Mouse (Mus musculus): ENCODE measurements around the gene Rps19.
A peak's percentile ranks its signal among the peaks of the same experiment; 100 is the strongest.
"Not testable (repeated sequence)": the region's sequence is repeated elsewhere in the genome, so short reads cannot be mapped to it uniquely, and the experiment has no call there.

Rps19 gene

DNA sequence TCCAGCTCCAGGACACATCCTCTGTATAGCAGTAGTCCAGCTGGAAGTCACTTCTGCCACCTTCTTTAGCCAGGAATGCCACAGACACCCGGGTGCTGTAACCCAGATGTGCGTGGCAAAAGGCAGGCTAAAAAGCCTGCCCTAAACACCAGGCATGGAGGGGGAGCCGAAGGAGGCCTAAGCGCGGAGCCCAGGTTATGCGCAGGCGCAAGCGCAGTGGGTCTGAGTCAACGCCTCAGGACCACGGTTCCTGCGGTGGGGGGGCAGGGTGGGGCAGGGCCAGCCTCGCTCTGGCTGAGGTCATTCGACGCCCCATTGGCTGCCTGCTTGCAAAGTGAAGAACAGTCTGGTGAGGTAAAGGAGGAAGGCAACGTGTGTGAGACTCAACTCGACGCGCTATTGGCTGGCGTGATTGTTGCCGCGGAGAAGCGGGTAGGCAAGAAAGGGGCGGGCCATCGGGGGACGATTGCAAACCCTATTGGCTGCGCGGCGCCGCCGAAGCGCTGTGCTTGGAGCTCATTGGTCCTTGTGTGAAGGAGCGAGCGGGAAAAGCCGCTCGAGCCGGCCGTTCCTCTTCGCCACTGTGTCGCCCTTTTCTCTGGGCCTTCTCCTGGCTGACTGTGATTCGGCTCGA lies 14.5 kb upstream of the Rps19 start, which contains the start of the genes Lypd4 and Dmrtc2:
Gene Lypd4, minus strand, starts transcription at position 410 of the 634 bp plus-strand sequence.
Gene Dmrtc2, plus strand, starts transcription at position 526 of the 634 bp plus-strand sequence.
- no peak for DNase-seq (ENCODE audit: low spot score in 2 of 2)

DNA sequence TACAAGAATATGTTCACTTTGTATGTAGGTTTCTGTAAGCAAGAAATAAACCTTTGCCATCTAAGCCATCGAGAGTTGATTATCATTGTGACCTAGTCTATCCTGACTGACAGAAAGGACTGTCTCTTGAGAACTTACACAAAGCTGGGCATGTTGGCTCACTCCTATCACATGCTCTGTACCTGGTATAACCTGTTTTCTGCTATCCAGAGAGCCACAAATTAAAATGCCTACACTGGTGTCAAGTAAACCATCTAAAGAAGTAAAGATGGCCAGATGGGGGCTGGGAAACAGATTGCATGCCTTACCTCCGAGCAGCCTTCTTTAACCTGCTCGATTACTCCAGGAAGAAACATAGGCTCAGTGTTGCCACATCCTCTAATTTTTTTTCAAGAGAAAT lies 6.6 kb upstream of the Rps19 start:
- no peak for DNase-seq (ENCODE audit: low spot score in 2 of 2)

DNA sequence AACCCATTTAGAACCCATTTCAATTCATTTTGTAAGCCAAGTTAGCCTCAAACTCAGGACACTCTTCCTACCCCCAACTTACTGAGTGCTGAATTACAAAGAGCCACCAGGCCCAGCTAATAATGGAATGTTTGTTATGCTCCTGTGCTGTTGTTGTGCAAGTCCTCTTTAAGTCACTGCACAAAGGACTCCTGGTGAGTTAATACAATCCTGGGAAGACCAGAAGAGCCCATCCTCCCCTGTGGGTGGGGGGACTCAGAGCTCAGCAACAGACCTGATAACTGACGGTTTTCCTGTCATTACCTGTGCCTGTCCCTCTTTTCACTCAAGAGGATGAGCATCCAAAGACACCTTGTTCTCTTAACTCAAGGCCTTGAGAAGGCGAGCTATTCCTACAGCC lies 4.6 kb upstream of the Rps19 start:
- no peak for DNase-seq (ENCODE audit: low spot score in 2 of 2)

DNA sequence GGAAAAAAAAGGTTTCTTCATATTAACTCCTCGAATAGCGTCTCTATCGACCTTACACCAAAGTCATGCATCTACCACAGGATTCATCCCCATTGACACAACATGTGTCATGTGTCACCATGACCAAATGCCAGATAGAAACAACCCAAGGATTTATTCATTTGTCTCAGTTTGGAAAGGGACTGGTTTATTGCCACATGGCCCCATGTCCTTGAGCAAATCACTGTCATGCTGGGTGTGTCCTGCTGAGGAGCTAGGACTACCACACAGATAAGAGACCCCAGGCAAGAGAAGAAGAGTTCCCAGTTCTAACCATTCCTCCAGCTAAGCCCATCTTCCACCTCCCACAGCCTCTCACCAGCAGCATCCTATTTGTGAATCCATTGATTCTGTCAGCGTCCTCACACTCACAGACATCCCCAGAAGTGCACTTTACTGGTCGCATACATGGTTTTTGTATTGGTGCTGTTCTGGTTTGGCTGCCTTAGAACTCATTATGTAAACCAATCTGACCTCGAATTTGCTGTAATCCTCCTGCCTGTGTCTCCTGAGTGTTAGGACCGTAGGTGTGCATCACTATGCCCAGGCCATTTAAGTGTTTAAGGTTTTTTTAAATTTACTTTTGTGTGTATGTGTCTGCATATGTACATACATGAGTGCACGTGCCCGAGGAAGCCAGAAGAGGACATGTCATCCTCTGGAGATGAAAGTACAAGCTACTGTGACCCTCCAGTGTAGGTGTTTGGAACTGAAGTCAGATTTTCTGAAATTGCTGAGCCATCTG lies 1.6 kb upstream of the Rps19 start:
- no peak for DNase-seq (ENCODE audit: low spot score in 2 of 2)

DNA sequence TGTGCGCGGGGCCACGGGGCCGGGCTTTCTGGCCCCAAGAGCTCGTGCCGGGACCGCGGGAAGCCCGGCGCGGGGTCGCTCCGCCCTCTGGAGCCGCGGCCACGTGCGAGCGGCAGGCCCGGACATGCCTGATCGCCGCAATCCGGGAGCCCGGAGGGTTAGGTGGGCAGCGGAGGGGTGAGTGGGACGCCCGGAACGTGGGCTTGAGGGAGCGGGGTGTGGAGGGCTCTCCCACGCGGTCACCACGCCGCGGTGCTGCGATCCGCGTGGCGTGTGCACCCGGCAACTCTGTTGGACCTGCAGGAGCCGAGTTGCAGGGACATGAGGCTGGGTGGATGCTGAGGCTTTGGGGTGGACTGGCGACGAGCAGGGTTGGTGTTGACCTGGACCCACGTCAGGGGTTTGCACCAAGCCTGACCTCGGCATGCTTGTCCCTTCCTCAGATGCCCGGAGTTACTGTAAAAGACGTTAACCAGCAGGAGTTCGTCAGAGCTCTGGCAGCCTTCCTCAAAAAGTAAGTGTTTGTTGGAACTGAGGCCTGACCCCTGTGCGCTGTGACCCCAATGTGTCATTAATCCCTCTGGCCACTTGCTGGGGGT lies 621 bp downstream of the Rps19 start:
- DNase-seq (ENCODE audit: low spot score in 2 of 2) = no peak

DNA sequence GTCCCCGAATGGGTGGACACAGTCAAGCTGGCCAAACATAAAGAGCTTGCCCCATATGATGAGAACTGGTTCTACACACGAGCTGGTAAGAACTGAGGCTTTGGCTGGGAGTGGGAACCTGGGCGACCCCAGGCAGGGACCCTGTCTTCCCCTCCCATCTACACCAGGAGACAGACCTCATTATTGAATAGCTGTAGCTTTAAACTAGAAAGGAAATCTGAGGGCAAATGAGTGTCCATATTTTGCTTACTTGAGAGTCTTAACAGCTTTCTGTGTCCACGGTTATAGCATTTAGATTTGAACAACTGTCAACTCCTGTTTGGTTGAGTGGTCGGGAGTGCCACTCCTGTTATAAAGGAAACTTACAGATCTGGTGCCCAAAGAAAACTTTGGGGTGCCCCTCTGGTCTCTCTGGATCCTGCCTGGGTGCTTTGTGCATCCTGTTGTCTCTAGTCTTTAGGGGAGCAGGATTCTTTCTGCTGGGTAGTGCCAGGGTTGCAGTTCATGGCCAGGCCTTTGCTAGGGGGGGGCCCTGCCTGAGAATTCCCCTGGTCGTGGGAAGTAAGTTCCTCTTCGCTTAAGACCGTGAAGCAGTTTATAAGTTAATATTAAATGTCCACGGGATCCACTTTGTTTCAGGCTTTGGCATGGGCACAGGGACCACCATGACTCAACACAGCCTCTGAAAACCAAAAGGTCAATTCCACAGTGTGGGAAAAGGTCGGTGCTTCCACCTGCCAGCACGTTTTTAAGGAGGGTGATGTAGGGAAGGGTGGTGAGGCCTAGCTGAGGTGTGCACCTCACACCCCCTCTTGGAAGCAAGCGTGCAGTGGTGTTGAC lies 1.5 kb downstream of the Rps19 start:
- DNase-seq (ENCODE audit: low spot score in 2 of 2) = no peak

DNA sequence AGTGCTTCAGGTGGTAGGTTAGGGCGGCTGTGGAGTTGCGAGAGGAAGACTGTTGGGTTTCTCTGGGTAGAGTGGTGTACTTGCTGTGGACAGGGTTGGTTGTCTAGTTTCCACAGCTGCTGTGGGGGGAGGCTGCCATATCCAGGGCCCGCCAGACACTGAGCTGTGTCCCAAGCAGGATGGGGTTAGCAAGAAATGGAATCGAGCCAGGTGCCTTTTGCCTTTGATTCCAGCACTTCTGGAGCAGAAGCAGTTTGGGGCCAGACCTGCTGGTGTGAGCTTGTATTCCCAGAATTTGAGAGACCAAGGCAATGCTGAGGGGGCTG lies 2.1 kb downstream of the Rps19 start:
- no peak for DNase-seq (ENCODE audit: low spot score in 2 of 2)

DNA sequence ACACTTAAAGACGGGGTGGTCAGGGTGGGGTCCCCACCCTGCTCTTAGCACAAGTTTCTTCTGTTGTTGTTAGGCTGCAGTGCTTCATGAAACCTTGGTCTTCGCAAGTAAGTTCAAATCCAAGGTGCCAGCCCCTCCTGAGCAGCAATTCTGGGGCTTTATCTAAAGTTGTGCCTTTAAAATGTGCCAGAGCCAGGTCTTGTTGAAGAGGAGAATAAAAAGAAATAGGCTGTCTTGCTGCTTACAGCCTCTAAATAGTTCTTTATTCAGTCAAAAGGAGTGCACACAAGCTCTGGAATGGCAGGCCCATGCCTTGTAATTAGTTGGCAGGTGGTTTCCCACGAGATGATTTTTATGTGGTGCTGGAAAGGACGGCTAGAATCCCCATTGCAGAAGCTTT lies 2.9 kb downstream of the Rps19 start:
- DNase-seq (ENCODE audit: low spot score in 2 of 2) = no peak

DNA sequence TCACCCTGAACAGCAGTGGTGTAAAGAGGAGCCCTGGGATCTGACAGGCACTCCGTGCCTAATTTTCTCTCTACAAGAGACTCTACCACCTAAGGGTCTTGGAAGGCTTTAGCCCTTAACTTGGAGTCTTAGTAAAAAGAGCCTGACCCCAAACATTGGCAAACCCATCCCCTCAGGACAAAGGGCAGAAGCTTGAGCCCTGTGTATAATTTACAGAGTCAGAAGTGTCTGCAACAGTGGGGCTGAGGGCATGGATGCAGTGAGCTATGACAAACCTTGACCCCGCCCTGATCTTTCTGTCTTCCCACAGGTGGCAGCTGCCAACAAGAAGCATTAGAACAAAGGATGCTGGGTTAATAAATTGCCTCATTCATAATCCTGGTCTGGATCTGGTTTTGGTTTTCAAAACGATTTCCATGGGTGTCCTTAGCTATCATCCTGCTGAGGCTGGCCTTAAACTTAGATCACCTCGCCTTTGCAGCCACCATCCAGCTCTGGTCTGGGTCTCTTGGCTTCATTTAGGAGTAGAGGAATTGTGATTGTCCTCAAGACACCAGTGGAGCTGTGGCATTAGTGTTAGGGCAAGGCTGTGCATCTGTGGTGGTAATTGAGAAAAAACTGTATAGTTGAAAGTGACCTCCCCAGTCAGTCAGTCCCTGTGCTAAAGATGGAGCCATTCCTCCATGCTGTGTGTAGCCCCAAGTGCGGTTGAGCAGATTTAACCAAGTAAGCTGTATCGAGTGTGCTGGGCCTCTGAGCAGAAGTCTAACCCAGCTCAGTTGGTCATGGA lies 5.5 kb downstream of the Rps19 start:
- DNase-seq (ENCODE audit: low spot score in 2 of 2) = no peak

DNA sequence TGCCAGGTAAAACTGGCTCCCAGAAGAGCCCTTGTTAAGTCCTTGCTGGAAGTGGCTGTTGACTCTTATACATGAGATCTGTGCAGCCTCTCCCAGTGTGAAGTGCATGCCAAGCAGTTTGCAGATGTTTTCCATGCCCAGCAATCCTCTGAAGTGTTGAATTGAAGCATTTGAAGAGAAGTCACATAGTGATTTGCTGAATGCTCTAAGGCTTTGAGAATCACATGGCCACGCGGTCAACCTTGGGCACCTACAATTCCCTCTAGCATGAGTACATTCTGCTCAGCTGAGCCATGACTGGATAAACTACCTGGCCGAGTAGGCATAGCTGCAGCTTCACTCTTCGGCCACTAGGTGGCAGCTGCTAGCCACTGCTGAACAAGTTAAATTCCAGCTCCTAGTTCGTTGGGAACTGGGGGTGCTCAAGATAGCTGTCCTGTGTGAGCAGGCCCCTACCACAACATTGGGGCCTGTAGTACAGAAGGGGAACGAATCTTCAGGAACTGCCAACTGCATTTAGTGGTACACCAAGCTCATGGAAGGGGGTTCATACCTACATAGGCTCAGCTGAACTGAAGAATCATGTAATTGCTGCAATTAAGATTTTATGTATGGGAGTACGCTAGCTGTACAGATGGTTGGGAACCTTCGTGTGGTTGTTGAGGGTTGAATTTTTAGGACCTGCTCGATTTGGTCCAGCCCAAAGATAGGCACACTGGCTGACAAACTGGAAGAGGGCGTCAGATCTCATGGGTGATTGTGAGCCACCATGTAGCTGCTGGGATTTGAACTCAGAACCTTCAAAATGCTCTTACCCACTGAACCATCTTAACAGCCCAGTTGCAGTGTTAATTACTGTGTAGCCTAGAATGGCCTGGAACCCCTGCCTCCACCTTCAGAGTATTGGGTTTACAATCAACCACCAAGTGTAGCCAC lies 6.4 kb downstream of the Rps19 start:
- peak; percentile 67 to 78 for DNase-seq (ENCODE audit: low spot score in 2 of 2)

DNA sequence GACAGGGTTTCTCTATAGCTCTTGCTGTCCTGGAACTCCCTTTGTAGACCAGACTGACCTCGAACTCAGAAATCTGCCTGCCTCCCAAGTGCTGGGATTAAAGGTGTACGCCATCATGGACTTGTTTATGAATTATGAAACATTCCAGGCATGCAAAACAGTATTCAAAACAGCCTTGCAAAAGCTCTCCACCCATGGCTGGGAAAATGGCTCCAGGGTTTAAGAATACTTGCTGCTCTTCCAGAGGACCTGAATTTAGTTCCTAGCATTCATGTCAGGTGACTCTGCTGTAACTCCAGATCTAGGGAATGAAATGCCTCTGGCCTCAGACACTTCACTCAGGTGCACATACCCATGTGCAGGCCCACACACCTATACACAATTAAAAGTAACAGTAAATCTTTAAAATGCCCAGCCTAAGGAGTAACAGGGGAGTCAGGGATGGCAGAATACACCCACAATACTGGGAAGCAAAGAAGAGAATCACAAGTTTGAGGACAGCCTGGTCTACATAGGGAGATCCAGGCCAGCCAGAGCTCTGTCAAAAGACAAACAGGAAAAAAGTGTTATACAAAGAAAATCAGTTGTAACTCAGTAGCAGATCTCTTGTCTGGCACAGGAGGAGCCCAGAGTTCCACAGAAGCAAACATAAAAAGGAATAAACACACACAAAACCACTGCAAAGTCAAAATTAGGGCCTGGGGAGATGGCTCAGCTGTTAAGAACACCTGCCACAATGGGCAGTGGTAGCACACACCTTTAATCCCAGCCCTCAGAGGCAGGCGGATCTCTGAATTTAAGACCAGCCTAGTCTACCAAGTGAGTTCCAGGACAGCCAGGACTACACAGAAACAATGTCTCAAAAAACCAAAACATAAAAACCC lies 7.3 kb downstream of the Rps19 start:
- no peak for DNase-seq (ENCODE audit: low spot score in 2 of 2)

DNA sequence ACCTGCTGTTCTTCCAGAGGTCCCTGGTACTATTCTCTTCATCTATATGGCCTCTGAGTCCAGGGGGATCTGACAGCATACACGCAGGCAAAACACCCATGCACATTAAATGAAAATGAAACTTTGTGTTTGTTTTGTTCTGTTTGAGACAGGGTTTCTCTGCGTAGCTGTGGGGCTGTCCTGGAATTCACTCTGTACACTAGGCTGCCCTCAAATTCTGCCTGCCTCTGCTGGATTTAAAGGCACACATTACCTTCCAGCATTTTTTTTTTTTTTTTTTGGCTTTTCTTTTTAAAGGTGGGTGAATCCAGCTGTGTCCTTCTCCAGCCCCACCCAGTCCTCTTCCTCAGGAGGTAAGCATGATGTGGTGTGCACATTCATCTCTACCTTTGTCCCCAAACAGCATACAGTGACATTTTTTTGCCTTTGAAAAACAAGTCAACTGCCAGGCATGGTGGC lies 8.0 kb downstream of the Rps19 start:
- no peak for DNase-seq (ENCODE audit: low spot score in 2 of 2)

DNA sequence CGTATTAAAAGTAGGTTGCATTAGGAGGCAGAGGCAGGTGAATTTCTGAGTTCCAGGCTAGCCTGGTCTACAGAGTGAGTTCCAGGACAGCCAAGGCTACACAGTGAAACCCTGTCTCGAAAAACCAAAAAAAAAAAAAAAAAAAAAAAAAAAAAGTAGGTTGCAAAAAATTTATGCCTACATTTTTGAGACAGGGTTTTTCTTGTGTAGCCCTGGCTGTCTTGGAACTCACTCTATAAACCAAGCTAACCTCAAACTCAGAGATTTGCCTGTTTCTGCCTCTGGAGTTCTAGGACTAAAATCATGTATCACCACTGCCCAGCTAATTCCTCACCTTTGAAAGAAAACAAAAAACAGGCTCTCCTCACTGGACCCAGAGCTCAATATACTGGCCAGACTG lies 11.6 kb downstream of the Rps19 start:
- not testable (repeated sequence) for DNase-seq (ENCODE audit: low spot score in 2 of 2)

DNA sequence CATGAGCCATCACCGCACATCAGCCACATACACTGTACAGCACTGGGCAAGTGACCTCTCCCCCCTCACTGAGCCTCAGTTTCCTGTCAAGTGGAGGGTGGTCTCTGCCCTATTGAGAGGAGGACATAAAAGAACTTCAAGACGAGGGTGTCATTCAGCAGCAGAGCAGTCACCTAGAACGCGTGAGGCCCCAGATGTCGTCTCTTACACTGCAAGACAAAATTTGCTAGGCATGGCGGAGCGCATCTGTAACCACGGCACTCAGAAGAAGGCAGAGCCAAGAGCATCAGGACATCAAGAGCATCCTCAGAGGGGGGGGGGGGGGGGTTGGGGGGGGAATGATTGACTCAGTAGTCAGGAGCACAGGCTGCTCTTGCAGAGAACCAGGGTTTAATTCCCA lies 12.1 kb downstream of the Rps19 start:
- peak in 1 of 2 experiments; percentile 56 for DNase-seq (ENCODE audit: low spot score in 2 of 2)

DNA sequence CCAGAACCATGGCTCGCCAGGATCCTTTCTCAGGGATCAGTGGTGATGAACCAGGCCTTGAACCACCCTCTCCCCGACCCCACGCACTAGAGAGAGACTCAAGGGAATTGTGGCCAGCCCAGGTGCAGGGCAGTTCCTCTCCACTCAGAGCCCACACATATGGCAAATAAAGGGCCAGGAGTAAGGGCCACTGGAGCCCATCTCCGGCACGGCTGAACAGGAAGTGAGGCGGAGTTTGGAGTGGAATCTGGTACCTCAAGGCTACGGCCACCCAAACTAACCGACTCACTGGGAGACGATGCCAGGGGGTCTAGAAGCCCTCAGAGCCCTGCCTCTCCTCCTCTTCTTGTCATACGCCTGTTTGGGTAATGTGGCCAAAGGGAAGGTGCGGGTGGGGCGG lies 13.1 kb downstream of the Rps19 start, which contains the start of gene Cd79a:
Gene Cd79a, plus strand, starts transcription at position 158 of the 400 bp plus-strand sequence.
- DNase-seq (ENCODE audit: low spot score in 2 of 2) = peak in 1 of 2 experiments; percentile 82

DNA sequence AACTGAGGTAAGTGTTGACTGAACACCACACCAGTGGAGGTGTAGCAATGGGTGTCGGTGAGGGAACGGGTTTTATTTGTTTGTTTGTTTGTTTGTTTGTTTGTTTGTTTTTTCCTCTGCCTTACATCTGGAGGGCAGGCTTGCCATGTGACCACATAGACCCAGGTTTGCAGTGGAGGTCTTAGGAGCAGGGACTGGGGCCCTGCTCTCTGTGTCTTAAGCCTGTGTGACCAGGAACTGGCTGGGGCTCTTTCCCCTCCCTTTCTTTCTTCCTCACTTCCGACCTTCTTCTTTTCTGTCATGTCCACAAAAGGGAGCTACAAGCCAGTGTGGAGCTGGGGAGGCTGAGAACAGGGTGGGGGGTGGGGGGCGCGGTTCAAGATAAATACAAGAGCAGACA lies 13.8 kb downstream of the Rps19 start:
- no peak for DNase-seq (ENCODE audit: low spot score in 2 of 2)

DNA sequence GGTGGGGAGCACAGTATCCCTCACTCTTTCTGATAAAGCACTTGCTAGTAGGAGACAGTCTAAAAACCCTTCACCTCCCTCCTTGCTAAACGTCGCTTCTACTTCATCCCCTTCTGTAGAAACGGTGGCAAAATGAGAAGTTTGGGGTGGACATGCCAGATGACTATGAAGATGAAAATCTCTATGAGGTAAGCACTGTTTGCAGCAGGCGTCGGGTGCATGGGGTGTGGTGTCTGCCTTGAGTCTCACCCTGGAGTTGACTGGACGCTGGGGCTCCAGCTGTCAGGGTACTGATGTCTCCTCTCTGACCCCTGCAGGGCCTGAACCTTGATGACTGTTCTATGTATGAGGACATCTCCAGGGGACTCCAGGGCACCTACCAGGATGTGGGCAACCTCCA lies 16.9 kb downstream of the Rps19 start:
- peak in 1 of 2 experiments; percentile 44 for DNase-seq (ENCODE audit: low spot score in 2 of 2)

DNA sequence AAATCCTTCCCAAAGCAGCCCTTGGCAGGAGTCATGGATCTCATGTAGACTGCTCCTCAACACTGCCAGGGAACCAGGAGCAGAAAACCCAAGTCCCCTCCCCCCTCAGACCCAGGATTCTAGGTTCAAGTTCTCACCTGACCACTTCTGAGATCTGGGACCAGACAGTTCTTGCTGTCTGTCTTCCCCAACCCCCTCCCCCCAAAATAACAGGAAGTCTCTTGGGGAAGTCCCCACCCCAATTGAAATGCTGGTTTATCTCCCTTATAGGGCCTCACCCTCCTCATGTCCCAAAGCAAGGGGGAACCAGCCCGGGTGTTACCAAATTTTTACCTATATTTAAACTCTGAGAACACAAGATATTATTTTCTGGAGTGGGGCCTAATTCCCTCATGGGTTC lies 17.7 kb downstream of the Rps19 start:
- peak in 1 of 2 experiments; percentile 45 for DNase-seq (ENCODE audit: low spot score in 2 of 2)

DNA sequence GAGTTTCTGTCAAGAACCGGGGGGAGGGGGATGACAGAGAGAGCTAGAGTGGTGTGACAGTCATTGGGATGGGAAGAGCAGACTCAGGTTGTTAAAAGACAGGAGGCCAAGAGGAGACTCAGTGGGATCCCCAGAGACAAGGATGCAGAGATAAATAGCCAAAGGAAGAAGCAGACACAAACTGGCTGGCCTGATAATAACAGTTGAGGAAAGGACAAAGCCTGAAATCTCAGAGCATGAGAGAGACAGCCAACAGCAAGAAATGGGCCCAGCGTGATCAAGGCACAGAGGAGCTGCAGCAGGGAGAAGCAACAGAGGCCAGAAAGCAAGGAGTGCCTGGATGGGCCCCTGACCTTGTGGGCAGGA lies 18.1 kb downstream of the Rps19 start:
- peak in 1 of 2 experiments; percentile 31 for DNase-seq (ENCODE audit: low spot score in 2 of 2)

All from spleen, postnatal 10 days (tissue).